Mouse (Mus musculus): ENCODE measurements around the gene St5.

DNA sequence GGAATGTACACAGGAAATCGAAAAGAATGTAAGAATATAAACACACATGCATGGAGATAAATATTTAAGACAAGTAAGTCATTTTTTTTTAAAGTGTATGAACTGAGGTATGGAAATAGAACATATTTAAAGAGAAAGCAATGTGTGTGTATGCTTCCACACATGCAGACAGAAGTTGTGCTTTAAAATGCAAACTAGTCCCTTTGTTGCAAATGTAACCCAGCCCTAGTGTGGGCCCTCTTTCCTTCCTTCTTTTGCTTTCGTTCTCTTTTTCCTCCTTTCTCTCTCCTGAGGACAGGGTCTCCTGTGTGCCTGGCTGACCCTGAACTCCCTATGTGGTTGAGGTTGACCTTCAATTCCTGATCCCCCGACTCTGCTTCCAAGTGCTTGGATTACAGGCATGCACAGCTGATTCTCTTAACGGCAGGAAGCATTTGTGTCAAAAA is 141.2 kb downstream of the St5 start:
- TF ChIP-seq CHD2 (IDR thresholded peaks at IDR 0.05; ENCODE audit: low read depth, low read length), result no peak
- TF ChIP-seq ZC3H11A (IDR thresholded peaks at IDR 0.05; ENCODE audit: borderline replicate concordance, low read depth, low read length), result no peak
